Mouse (Mus musculus): ENCODE data around the gene Cdk5.

- no peak for TF ChIP-seq EP300 (IDR thresholded peaks at IDR 0.05; ENCODE audit: low read depth)
- no peak for TF ChIP-seq CTCF (IDR thresholded peaks at IDR 0.05; ENCODE audit: low read depth)
Observed at GRCm38 (mm10) chr5:24433993-24434392, 10.7 kb upstream of the Cdk5 start.

Measured in heart, postnatal 0 days (tissue).